Mouse (Mus musculus) MEL (cell line): Measurements from ENCODE around the gene BC016579. TPM values are rescaled to one million over a fixed set of nuclear protein-coding genes. Genes with fewer than 3 reads are reported as not detected.

Experiments
- DNase-seq: peaks from one replicate; pipeline ENCODE4 v3.0.0; 2011; ENCODE audit warnings: low read depth, low spot score
- H3K27ac ChIP-seq: 2 replicates; pipeline ENCODE4 v1.5.1; 2012; ENCODE audit warnings: low read depth, mild to moderate bottlenecking, control low read depth, low read length, moderate library complexity; ENCODE audit not compliant: control insufficient read depth
- H3K27me3 ChIP-seq, 2 experiments: fragments of 150-350 bp in 1 of 2; sonication (generic) in 1 of 2; 2 replicates each; pipeline ENCODE4 v1.6.1; 2012; ENCODE audit warnings: low read length in 2 of 2, mild to moderate bottlenecking in 2 of 2, improper control_type of control experiment in 1 of 2, moderate library complexity in 1 of 2; ENCODE audit not compliant: insufficient read depth in 2 of 2, control insufficient read depth in 1 of 2
- H3K36me3 ChIP-seq, 2 experiments: 2 replicates each; pipeline ENCODE4 v1.6.1; 2012 to 2014; ENCODE audit warnings: low read length in 2 of 2, improper control_type of control experiment in 1 of 2, inconsistent platforms in 1 of 2, mild to moderate bottlenecking in 1 of 2; ENCODE audit not compliant: insufficient read depth in 2 of 2, control insufficient read depth in 1 of 2
- H3K4me1 ChIP-seq, 2 experiments: fragments of 150-350 bp in 1 of 2; sonication (generic) in 1 of 2; 2 replicates each; pipeline ENCODE4 v1.6.1; 2012; ENCODE audit warnings: low read length in 2 of 2, improper control_type of control experiment in 1 of 2, mild to moderate bottlenecking in 1 of 2; ENCODE audit not compliant: insufficient read depth in 2 of 2, control insufficient read depth in 1 of 2
- H3K4me3 ChIP-seq, 2 experiments: fragments of 150-350 bp in 1 of 2; sonication (generic) in 1 of 2; 2 replicates each; pipeline ENCODE4 v1.5.1; 2012; ENCODE audit warnings: low read depth in 2 of 2, low read length in 2 of 2, mild to moderate bottlenecking in 2 of 2, moderate library complexity in 2 of 2, control low read depth in 1 of 2, improper control_type of control experiment in 1 of 2; ENCODE audit not compliant: control insufficient read depth in 1 of 2, insufficient read depth in 1 of 2
- H3K79me2 ChIP-seq: 2 replicates; pipeline ENCODE4 v1.6.1; 2012; ENCODE audit warnings: mild to moderate bottlenecking, low read length, moderate library complexity; ENCODE audit not compliant: control insufficient read depth, poor library complexity, insufficient read depth
- H3K9ac ChIP-seq: 2 replicates; pipeline ENCODE4 v1.6.1; 2012; ENCODE audit warnings: low read depth, mild to moderate bottlenecking, control low read depth, low read length, moderate library complexity; ENCODE audit not compliant: control insufficient read depth, poor library complexity, severe bottlenecking
- H3K9me3 ChIP-seq: fragments of 150-350 bp; sonication (generic); replicated peaks from 2 replicates; pipeline ENCODE4 v1.6.1; 2012; ENCODE audit warnings: mild to moderate bottlenecking, low read length, improper control_type of control experiment, moderate library complexity; ENCODE audit not compliant: insufficient read depth
- BHLHE40 ChIP-seq: IDR thresholded peaks from 2 replicates; pipeline ENCODE4 v1.6.1; 2012; ENCODE audit warnings: low read depth, mild to moderate bottlenecking, inconsistent platforms, low read length, improper control_type of control experiment, borderline replicate concordance
- CHD1 ChIP-seq: IDR thresholded peaks from 2 replicates; pipeline ENCODE4 v1.6.1; 2012; ENCODE audit warnings: low read depth, mild to moderate bottlenecking, inconsistent platforms, low read length, improper control_type of control experiment
- CTCF ChIP-seq, 3 experiments: IDR thresholded peaks in 2 of 3; conservative IDR thresholded peaks in 1 of 3; 2 replicates each; pipeline ENCODE4 v1.5.1; 2011 to 2012; ENCODE audit warnings: low read length in 3 of 3, low read depth in 2 of 3, mild to moderate bottlenecking in 2 of 3, improper control_type of control experiment in 1 of 3, inconsistent platforms in 1 of 3, mixed read lengths in 1 of 3, moderate library complexity in 1 of 3; ENCODE audit not compliant: control insufficient read depth in 1 of 3, insufficient read depth in 1 of 3, poor library complexity in 1 of 3, severe bottlenecking in 1 of 3
- E2F4 ChIP-seq: IDR thresholded peaks from 2 replicates; pipeline ENCODE4 v1.6.1; 2011; ENCODE audit warnings: low read depth, low read length, improper control_type of control experiment, borderline replicate concordance
- ELF1 ChIP-seq: IDR thresholded peaks from 2 replicates; pipeline ENCODE4 v1.6.1; 2014; ENCODE audit warnings: low read depth, mild to moderate bottlenecking, inconsistent platforms, low read length, improper control_type of control experiment, moderate library complexity
- EP300 ChIP-seq, 2 experiments: IDR thresholded peaks; 2 replicates each; pipeline ENCODE4 v1.6.1; 2011; ENCODE audit warnings: improper control_type of control experiment in 2 of 2, low read length in 2 of 2, low read depth in 1 of 2, mild to moderate bottlenecking in 1 of 2
- GABPA ChIP-seq: IDR thresholded peaks from 2 replicates; pipeline ENCODE4 v1.6.1; 2012; ENCODE audit warnings: low read depth, mild to moderate bottlenecking, inconsistent platforms, low read length, improper control_type of control experiment, moderate library complexity
- GATA1 ChIP-seq: IDR thresholded peaks from 2 replicates; pipeline ENCODE4 v1.6.1; 2011; ENCODE audit warnings: low read depth, low read length, improper control_type of control experiment
- HCFC1 ChIP-seq: IDR thresholded peaks from 2 replicates; pipeline ENCODE4 v1.6.1; 2012; ENCODE audit warnings: low read depth, mild to moderate bottlenecking, inconsistent platforms, low read length, improper control_type of control experiment, moderate library complexity
- JUND ChIP-seq: IDR thresholded peaks from 2 replicates; pipeline ENCODE4 v1.6.1; 2011; ENCODE audit warnings: low read depth, mild to moderate bottlenecking, improper control_type of control experiment, low read length
- KAT2A ChIP-seq: conservative IDR thresholded peaks from 2 replicates; pipeline ENCODE4 v1.6.1; 2012; ENCODE audit warnings: low read depth, low read length, improper control_type of control experiment, inconsistent platforms
- MAFK ChIP-seq: IDR thresholded peaks from 2 replicates; pipeline ENCODE4 v1.6.1; 2011; ENCODE audit warnings: low read depth, mild to moderate bottlenecking, low read length, improper control_type of control experiment, borderline replicate concordance
- MAX ChIP-seq: IDR thresholded peaks from 2 replicates; pipeline ENCODE4 v1.6.1; 2011; ENCODE audit warnings: low read length, improper control_type of control experiment
- MAZ ChIP-seq: IDR thresholded peaks from 2 replicates; pipeline ENCODE4 v1.6.1; 2012; ENCODE audit warnings: low read depth, mild to moderate bottlenecking, inconsistent platforms, low read length, improper control_type of control experiment
- MEF2A ChIP-seq: IDR thresholded peaks from 2 replicates; pipeline ENCODE4 v1.6.1; 2014; ENCODE audit warnings: low read depth, mild to moderate bottlenecking, inconsistent platforms, low read length, improper control_type of control experiment; ENCODE audit not compliant: poor library complexity, insufficient replicate concordance, severe bottlenecking; ENCODE audit errors: extremely low read depth
- MYB ChIP-seq: IDR thresholded peaks from 2 replicates; pipeline ENCODE4 v1.6.1; 2011; ENCODE audit warnings: mild to moderate bottlenecking, low read depth, low read length, improper control_type of control experiment
- NELFE ChIP-seq: IDR thresholded peaks from 2 replicates; pipeline ENCODE4 v1.6.1; 2011; ENCODE audit warnings: low read depth, low read length, improper control_type of control experiment
- POLR2A ChIP-seq, 2 experiments: IDR thresholded peaks; 2 replicates each; pipeline ENCODE4 v1.6.1; 2011 to 2012; ENCODE audit warnings: low read length in 2 of 2, mild to moderate bottlenecking in 2 of 2, control low read depth in 1 of 2, improper control_type of control experiment in 1 of 2, low read depth in 1 of 2, moderate library complexity in 1 of 2; ENCODE audit not compliant: control insufficient read depth in 1 of 2, insufficient read depth in 1 of 2, poor library complexity in 1 of 2
- POLR2AphosphoS2 ChIP-seq: IDR thresholded peaks from 2 replicates; pipeline ENCODE4 v1.6.1; 2011; ENCODE audit warnings: low read length, improper control_type of control experiment
- POLR2AphosphoS5 ChIP-seq: IDR thresholded peaks from 2 replicates; pipeline ENCODE4 v1.6.1; 2012; ENCODE audit warnings: low read depth, borderline replicate concordance, mild to moderate bottlenecking, inconsistent platforms, low read length, moderate library complexity, mixed read lengths
- RCOR1 ChIP-seq: IDR thresholded peaks from 2 replicates; pipeline ENCODE4 v1.6.1; 2012; ENCODE audit warnings: low read depth, mild to moderate bottlenecking, inconsistent platforms, low read length, improper control_type of control experiment
- SIN3A ChIP-seq: IDR thresholded peaks from 2 replicates; pipeline ENCODE4 v1.6.1; 2012; ENCODE audit warnings: low read length, improper control_type of control experiment, inconsistent platforms
- SMC3 ChIP-seq: IDR thresholded peaks from 2 replicates; pipeline ENCODE4 v1.6.1; 2011; ENCODE audit warnings: low read depth, low read length, improper control_type of control experiment
- TCF12 ChIP-seq: IDR thresholded peaks from 2 replicates; pipeline ENCODE4 v1.6.1; 2014; ENCODE audit warnings: low read depth, mild to moderate bottlenecking, inconsistent platforms, low read length, improper control_type of control experiment, moderate library complexity
- UBTF ChIP-seq: IDR thresholded peaks from 2 replicates; pipeline ENCODE4 v1.6.1; 2012; ENCODE audit warnings: low read depth, mild to moderate bottlenecking, inconsistent platforms, low read length, improper control_type of control experiment, moderate library complexity, borderline replicate concordance; ENCODE audit not compliant: insufficient read depth
- USF1 ChIP-seq: IDR thresholded peaks from 2 replicates; pipeline ENCODE4 v1.6.1; 2014; ENCODE audit warnings: low read depth, mild to moderate bottlenecking, inconsistent platforms, low read length, improper control_type of control experiment, moderate library complexity
- USF2 ChIP-seq, 2 experiments: IDR thresholded peaks; 2 replicates each; pipeline ENCODE4 v1.6.1; 2011 to 2012; ENCODE audit warnings: improper control_type of control experiment in 2 of 2, low read length in 2 of 2, borderline replicate concordance in 1 of 2, inconsistent platforms in 1 of 2, low read depth in 1 of 2, mild to moderate bottlenecking in 1 of 2; ENCODE audit not compliant: insufficient read depth in 1 of 2
- ZC3H11A ChIP-seq: IDR thresholded peaks from 2 replicates; pipeline ENCODE4 v1.6.1; 2012; ENCODE audit warnings: low read depth, mild to moderate bottlenecking, inconsistent platforms, low read length, improper control_type of control experiment
- ZKSCAN1 ChIP-seq: IDR thresholded peaks from 2 replicates; pipeline ENCODE4 v1.6.1; 2012; ENCODE audit warnings: low read depth, mild to moderate bottlenecking, inconsistent platforms, low read length, improper control_type of control experiment, moderate library complexity
- ZMIZ1 ChIP-seq: IDR thresholded peaks from 2 replicates; pipeline ENCODE4 v1.6.1; 2012; ENCODE audit warnings: low read depth, mild to moderate bottlenecking, inconsistent platforms, low read length, improper control_type of control experiment, moderate library complexity
- ZNF384 ChIP-seq: IDR thresholded peaks from 2 replicates; pipeline ENCODE4 v1.6.1; 2012; ENCODE audit warnings: low read depth, mild to moderate bottlenecking, inconsistent platforms, low read length, improper control_type of control experiment
- polyA plus RNA-seq, 2 experiments: library from polyadenylated mRNA; stranded (reverse) in 1 of 2; unstranded in 1 of 2; fragments of >175 nt in 1 of 2; fragments of >200 nt in 1 of 2; gene quantifications; 2 replicates each; pipeline versions ENCODE4 v1.2.1 to v1.2.4; 2012; ENCODE audit warnings: low replicate concordance in 2 of 2, low read depth in 1 of 2; ENCODE audit not compliant: insufficient read length in 2 of 2, insufficient read depth in 1 of 2, missing spikeins in 1 of 2
- total RNA-seq: library from RNA; depleted of rRNA; stranded (reverse); fragments of 300-350 nt; gene quantifications from 2 replicates; pipeline ENCODE4 v1.2.3, GENCODE M21; 2012

BC016579 gene
- total and polyA plus RNA-seq, 3 experiments, result not detected

- Histone ChIP-seq H3K9ac (no peak overlapping the region), H3K79me2 (no peaks in the 10 kb centered on the region), H3K4me1 (peaks cover 8 to 13% of the 10 kb centered on the region in 2 experiments; a peak in 3 of 4 replicates), H3K9me3 (no peaks in the 10 kb centered on the region), H3K27me3 (no peaks in the 10 kb centered on the region), H3K27ac (no peak overlapping the region; the same call in 1 of the 2 replicates), H3K4me3 (no peak overlapping the region), H3K36me3 (peaks cover 0 to 14% of the 10 kb centered on the region in 2 experiments; a peak in 2 of 4 replicates)
- DNase-seq, result peak; percentile 67
- TF ChIP-seq MAZ (no peak), POLR2AphosphoS5 (no peak), MYB (peak; percentile 33; the same call in 1 of the 2 replicates), MAFK (no peak), USF1 (no peak), GATA1 (0 out of 2 replicates have a peak, but pooled peaks have one; percentile 39), SIN3A (no peak), GABPA (no peak), EP300 (IDR thresholded peaks at IDR 0.05; ENCODE audit: low read depth in 1 of 2, low read length in 2 of 2) (peak in 1 of 2 experiments; percentile 64; a peak in 2 of 4 replicates), ZMIZ1 (no peak), ELF1 (no peak), ZNF384 (no peak), MAX (no peak), POLR2A (IDR thresholded peaks at IDR 0.05; ENCODE audit: control insufficient read depth in 1 of 2, insufficient read depth in 1 of 2, low read depth in 1 of 2, low read length in 2 of 2, poor library complexity in 1 of 2) (no peak), ZKSCAN1 (no peak), SMC3 (no peak), E2F4 (no peak), USF2 (IDR thresholded peaks at IDR 0.05; ENCODE audit: borderline replicate concordance in 1 of 2, insufficient read depth in 1 of 2, low read depth in 1 of 2, low read length in 2 of 2) (no peak), ZC3H11A (no peak), MEF2A (no peak), BHLHE40 (peak; percentile 63; the same call in 1 of the 2 replicates), RCOR1 (no peak), KAT2A (no peak), HCFC1 (no peak), NELFE (no peak), CTCF (IDR thresholded peaks at IDR 0.05 in 2 of 3, conservative IDR thresholded peaks at IDR 0.05 in 1 of 3; ENCODE audit: control insufficient read depth in 1 of 3, insufficient read depth in 1 of 3, low read depth in 2 of 3, low read length in 3 of 3, poor library complexity in 1 of 3, severe bottlenecking in 1 of 3) (no peak; a peak in 1 of 6 replicates), TCF12 (no peak), CHD1 (no peak), UBTF (no peak), POLR2AphosphoS2 (no peak), JUND (no peak)
Measured at GRCm38 (mm10) chr16:45623230-45623629, 30.6 kb downstream of the BC016579 start.
